Mouse (Mus musculus): ENCODE results near the gene Cyp39a1.

DNA sequence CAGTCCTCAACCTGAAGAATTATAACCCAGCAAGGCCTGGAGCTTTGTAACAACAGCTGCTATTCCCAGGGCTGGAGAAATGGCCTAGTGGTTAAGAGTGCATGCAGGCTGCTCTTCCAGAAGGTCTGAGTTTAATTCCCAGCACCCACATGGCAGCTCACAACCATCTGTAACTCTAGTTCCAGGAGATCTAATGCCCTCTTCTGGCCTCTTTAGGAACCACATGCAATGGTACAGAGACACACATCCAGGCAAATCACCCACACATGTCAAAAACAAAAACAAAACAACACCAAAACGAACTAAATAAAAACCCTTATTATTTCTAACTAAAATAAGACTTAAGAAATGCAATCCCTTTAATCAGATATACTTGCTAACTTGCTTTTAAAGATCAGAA is 26.4 kb upstream of the Cyp39a1 start:
- TF ChIP-seq CTCF (IDR thresholded peaks at IDR 0.05; ENCODE audit: low read depth) (no peak; the same call in 1 of the 2 replicates), EP300 (IDR thresholded peaks at IDR 0.05; ENCODE audit: low read depth) (no peak)
